Mouse (Mus musculus) limb, embryonic 13.5 days (tissue): ENCODE results near the gene Gm29797. TPM values are rescaled to one million over a fixed set of nuclear protein-coding genes. Genes with fewer than 3 reads are reported as not detected.
A peak's percentile ranks its signal among the peaks of the same experiment; 100 is the strongest.

Experiments
- ATAC-seq: fragments of 200-750 bp; cut with Nextera tagmentation; 2 replicates; pipeline ENCODE4 v1.8.0; 2017; ENCODE audit warnings: low read depth, moderate number of reproducible peaks, moderate TSS enrichment; ENCODE audit not compliant: low FRiP score
- H3K27ac ChIP-seq: fragments of 300-500 bp; sonication (generic); 2 replicates; pipeline ENCODE4 v1.5.1; 2015; ENCODE audit warnings: inconsistent platforms, mild to moderate bottlenecking, moderate library complexity
- H3K27me3 ChIP-seq: fragments of 300-500 bp; sonication (generic); 2 replicates; pipeline ENCODE4 v1.6.1; 2015; ENCODE audit warnings: mild to moderate bottlenecking, inconsistent platforms
- H3K36me3 ChIP-seq: fragments of 300-500 bp; sonication (generic); 2 replicates; pipeline ENCODE4 v1.6.1; 2015; ENCODE audit warnings: inconsistent platforms, mild to moderate bottlenecking, moderate library complexity
- H3K4me1 ChIP-seq: fragments of 300-500 bp; sonication (generic); 2 replicates; pipeline ENCODE4 v1.6.1; 2015; ENCODE audit warnings: inconsistent platforms
- H3K4me2 ChIP-seq: fragments of 300-500 bp; sonication (generic); replicated peaks from 2 replicates; pipeline ENCODE4 v1.6.1; 2015; ENCODE audit warnings: inconsistent platforms, mild to moderate bottlenecking, moderate library complexity
- H3K4me3 ChIP-seq: fragments of 300-500 bp; sonication (generic); 2 replicates; pipeline ENCODE4 v1.5.1; 2015; ENCODE audit warnings: moderate library complexity, mild to moderate bottlenecking, inconsistent platforms
- H3K9ac ChIP-seq: fragments of 300-500 bp; sonication (generic); 2 replicates; pipeline ENCODE4 v1.6.1; 2015; ENCODE audit warnings: mild to moderate bottlenecking, inconsistent platforms
- H3K9me3 ChIP-seq: fragments of 300-500 bp; sonication (generic); 2 replicates; pipeline ENCODE4 v1.6.1; 2016; ENCODE audit warnings: inconsistent platforms
- WGBS: fragments of 180-500 bp; shearing (Covaris S2); methylation state at CpG from one replicate; pipeline ENCODE4 v1.1.7; 2015; 5-methylcytosine and 5-hydroxymethylcytosine counted together
- polyA plus RNA-seq: library from polyadenylated mRNA; unstranded; fragments of >200 nt; fragmentation: Nextera tagmentation; extraction: Ambion mirVana; gene quantifications from 2 replicates; pipeline ENCODE4 v1.2.1, GENCODE M21; 2015

The Gm29797 gene
- polyA plus RNA-seq, 1 experiment from 2014 or later = 0.53 TPM

DNA sequence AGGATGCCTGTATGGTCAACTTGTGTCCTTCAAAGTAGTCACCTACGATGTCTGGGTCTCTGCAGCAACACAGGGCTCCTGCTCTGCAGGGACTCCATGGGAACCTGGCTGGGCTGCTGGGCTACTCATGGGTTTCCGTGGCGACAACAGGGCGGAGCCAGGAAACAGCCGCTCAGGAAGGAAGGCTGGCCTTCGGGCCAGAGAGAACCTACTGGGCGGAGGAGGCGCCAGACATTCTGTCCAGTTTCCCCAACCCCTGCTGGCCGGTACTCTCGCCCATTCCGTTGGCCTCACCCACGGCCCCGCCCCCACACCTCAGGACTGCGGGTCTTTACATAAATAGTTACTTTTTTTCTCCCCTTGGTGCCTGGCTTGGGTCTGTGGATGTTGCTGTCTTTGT is 18.6 kb downstream of the Gm29797 start:
- Histone ChIP-seq H3K4me3 (peak overlapping the region; percentile 22), H3K4me1 (peaks cover 37% of the 10 kb centered on the region), H3K27me3 (peaks cover 38% of the 10 kb centered on the region), H3K4me2 (peak overlapping the region; percentile 54), H3K9me3 (no peaks in the 10 kb centered on the region), H3K9ac (peak overlapping the region; percentile 59), H3K36me3 (no peaks in the 10 kb centered on the region), H3K27ac (no peak overlapping the region)
- ATAC-seq = no peak
- 4% methylated on average over 14 of the region's 14 CpGs for WGBS

DNA sequence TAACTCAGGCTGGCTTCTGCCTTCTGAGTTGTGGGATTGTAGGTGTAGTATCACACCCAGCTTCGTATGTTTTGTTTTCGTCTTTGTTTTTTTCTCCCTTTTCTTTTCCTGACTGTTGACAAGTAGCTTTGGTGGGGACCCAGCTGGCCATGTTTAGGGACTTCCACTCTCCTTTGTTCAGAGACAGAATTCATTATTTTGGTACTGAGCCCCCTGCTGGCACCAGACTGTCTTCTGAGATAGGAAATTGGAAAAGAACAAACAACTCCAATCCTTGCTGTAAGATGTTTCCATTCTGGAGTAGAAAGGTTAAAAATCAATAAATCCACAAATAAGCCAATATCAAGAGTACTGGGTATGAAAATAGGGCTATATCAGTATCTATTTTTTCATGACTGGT is 19.6 kb downstream of the Gm29797 start:
- no peak overlapping the region for H3K4me3 ChIP-seq
- 60% methylated on average over 2 of the region's 2 CpGs for WGBS
- H3K9ac ChIP-seq = no peak overlapping the region
- H3K4me2 ChIP-seq = no peak overlapping the region
- peak overlapping the region; percentile 44; the same call in 1 of the 2 replicates for H3K27ac ChIP-seq
- H3K36me3 ChIP-seq = no peaks in the 10 kb centered on the region
- peaks cover 29% of the 10 kb centered on the region for H3K27me3 ChIP-seq
- no peak for ATAC-seq
- no peaks in the 10 kb centered on the region for H3K9me3 ChIP-seq
- H3K4me1 ChIP-seq = peaks cover 37% of the 10 kb centered on the region

DNA sequence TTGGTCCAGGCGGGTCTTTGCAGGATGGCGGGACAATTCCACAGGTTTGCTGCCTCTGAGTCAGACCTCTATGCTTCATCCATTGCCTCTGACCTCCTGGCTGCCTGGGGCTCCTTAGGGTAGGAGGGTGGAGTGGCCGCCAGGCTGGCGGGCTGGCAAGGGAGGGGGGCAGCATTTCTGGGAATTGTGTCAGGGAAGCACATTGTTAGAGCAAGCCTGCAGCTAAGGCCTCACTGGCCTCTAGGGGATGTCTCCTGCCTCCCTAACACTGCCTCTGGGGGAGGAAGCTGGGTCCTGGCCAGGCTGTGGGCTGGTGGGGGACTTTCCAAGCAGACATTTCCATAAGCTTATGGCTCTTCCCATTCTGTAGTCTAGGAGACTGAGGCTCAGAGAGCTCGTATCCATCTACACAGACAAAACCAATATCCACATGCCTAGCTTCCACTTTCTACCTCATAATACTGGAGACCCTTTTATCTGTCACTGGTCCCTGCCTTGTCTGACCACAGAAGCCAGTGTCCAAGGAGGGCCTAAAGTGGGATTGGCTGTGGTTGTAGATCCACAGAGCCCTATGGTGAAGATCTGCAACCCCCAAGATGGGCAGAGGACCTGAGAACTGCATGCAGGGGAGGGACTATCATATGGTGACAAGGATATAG is 20.4 kb downstream of the Gm29797 start:
- peaks cover 34% of the 10 kb centered on the region for H3K4me1 ChIP-seq
- peaks cover 21% of the 10 kb centered on the region for H3K27me3 ChIP-seq
- H3K27ac ChIP-seq = no peak overlapping the region
- ATAC-seq = no peak
- H3K9me3 ChIP-seq = no peaks in the 10 kb centered on the region
- H3K36me3 ChIP-seq = no peaks in the 10 kb centered on the region
- no peak overlapping the region for H3K4me2 ChIP-seq
- 65% methylated on average over 5 of the region's 5 CpGs for WGBS
- H3K9ac ChIP-seq = no peak overlapping the region
- H3K4me3 ChIP-seq = no peak overlapping the region

DNA sequence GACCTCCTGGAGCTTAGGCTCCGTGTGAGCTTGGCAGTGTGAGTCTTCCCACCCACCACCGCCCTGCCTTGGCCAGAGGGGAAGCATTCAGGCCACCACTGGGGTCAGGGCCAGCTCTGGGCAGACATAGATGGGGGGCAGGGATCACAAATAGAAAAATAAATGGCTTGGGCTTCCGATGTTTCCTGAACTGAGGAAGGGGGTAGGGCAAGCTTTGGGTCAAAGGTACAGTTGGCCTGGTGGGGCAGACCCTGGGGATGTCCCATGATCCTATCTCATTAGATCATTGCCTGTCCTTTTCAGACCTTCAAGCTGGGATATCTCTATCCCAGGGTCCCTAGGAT is 20.9 kb downstream of the Gm29797 start:
- 62% methylated on average over 3 of the region's 3 CpGs for WGBS

DNA sequence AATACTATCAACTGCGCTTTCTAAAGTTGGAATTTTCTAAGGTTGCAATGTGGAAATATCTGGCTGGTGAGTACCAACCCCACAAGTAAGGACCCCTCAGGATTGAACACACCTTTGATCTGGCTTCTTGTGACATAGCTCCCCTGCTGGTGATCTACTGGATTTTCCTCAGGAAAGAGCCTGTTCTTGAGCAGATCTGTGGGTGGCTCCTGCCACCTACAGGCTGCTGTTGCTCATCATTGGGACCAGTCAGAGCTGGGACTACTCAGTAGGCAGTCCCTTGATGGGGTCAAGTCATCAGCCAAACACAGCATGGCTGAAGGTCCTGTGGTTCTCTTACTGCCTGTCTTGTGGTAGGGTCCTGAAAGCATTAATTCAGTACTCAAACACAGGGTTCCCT is 21.9 kb downstream of the Gm29797 start:
- H3K9ac ChIP-seq = no peak overlapping the region
- peaks cover 5% of the 10 kb centered on the region; the same call in 1 of the 2 replicates for H3K27me3 ChIP-seq
- peaks cover 29% of the 10 kb centered on the region for H3K4me1 ChIP-seq
- no peaks in the 10 kb centered on the region for H3K9me3 ChIP-seq
- H3K36me3 ChIP-seq = no peaks in the 10 kb centered on the region
- WGBS = 47% methylated on average over 1 of the region's 1 CpGs
- H3K4me3 ChIP-seq = no peak overlapping the region
- H3K27ac ChIP-seq = no peak overlapping the region
- H3K4me2 ChIP-seq = no peak overlapping the region
- ATAC-seq = peak; percentile 77

More for the DNA sequence above, 20.9 kb downstream of the Gm29797 start:
- no peak overlapping the region for H3K9ac ChIP-seq
- no peak overlapping the region for H3K4me2 ChIP-seq
- H3K4me3 ChIP-seq = no peak overlapping the region
- H3K27ac ChIP-seq = no peak overlapping the region
- peaks cover 16% of the 10 kb centered on the region for H3K27me3 ChIP-seq
- H3K36me3 ChIP-seq = no peaks in the 10 kb centered on the region
- peaks cover 34% of the 10 kb centered on the region for H3K4me1 ChIP-seq
- no peak for ATAC-seq
- no peaks in the 10 kb centered on the region for H3K9me3 ChIP-seq

DNA sequence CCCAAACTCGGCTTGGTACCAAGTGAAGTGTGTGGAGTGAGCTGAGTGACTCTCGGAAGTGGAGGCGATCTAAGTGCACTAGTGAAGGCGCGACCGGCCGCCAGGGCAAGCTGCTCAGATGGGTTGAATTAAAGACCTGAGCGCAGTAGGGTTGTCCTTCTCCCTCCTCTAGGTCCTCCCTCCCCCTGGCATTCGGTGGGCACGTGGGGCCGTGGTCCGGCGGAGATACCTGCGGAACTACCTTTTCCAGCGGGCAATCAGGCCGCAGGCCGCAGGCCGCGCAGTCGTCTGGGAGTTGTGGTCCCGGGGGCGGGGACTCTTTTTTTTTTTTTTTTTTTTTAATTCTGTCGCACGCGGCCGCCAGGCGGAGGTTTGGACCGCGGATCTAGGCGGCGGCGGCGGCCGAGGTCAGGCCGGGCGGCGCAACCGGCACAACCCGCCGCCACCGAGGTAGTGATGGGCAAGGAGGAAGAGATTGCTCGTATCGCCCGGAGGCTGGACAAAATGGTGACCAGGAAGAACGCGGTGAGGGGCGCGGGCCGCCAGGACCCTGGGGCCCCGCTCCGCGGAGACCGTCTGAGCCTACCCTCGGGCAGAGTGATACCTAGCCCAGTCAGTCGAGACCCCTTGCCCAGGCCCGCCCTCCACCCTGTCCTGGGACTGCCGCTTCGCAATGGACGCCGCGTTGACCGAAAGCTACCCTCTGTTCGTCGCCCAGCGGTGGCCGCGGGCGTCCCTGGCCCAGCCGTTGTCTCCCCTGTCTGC is 23.3 kb downstream of the Gm29797 start, which contains the start of gene Tcea2:
Gene Tcea2, plus strand, starts transcription at position 360 of the 765 bp plus-strand sequence.
- Histone ChIP-seq H3K4me3 (peak within 1 kb of the TSS; percentile 70), H3K9ac (peak within 1 kb of the TSS; percentile 88), H3K36me3 (peaks cover 7% of the 10 kb centered on the region; the same call in 1 of the 2 replicates), H3K27me3 (no peaks in the 10 kb centered on the region), H3K4me2 (peak within 1 kb of the TSS; percentile 90), H3K4me1 (peaks cover 22% of the 10 kb centered on the region), H3K27ac (no peak within 1 kb of the TSS; the same call in 1 of the 2 replicates), H3K9me3 (no peaks in the 10 kb centered on the region)
- ATAC-seq = peak; percentile 55
- under 1% methylated on average over 64 of the region's 69 CpGs for WGBS

DNA sequence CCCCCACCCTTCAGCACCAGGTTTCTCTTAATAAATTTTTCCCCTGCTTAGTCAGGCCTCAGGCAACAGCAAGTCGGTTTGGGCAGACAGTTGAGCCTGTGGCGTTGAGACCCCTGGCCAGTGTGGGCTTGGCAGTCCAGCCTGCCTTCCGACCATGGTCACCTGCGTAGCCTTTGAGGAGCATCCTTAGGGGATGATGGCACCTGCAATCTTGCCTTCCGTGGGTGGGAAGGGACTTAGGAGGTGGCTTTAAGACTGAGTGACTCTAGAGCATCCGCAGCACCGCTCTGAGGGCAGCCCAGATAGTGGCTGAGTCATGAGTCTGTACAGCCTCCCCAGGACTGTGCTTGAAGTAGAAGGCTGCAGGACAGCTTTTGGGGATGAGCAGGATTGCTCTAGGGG is 23.9 kb downstream of the Gm29797 start:
- Histone ChIP-seq H3K27ac (no peak overlapping the region), H3K4me3 (peak overlapping the region; percentile 70), H3K4me1 (peaks cover 17% of the 10 kb centered on the region), H3K9ac (peak overlapping the region; percentile 88), H3K36me3 (peaks cover 13% of the 10 kb centered on the region; the same call in 1 of the 2 replicates), H3K27me3 (no peaks in the 10 kb centered on the region), H3K4me2 (peak overlapping the region; percentile 90), H3K9me3 (no peaks in the 10 kb centered on the region)
- 13% methylated on average over 7 of the region's 7 CpGs for WGBS
- ATAC-seq = no peak

DNA sequence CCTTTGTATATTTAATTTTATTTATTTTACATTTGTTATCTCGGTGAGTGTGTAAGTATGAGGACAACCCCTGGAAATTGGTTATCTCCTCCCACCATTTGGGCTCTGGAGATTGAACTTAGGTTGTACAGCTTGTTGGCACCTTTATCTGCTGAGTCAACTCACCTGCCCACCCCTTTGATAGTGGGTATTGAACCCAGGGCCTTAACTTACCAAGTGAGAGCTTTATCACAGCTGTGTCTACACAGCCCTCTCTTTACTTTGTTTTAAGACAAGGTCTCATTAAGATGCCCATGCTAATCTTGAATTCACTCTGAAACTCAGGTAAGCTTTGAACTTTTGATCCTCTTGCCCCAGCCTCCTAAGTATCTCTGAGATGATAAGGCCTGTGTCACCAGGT is 25.1 kb downstream of the Gm29797 start:
- no peak overlapping the region for H3K27ac ChIP-seq
- WGBS = 97% methylated on average over 1 of the region's 1 CpGs
- no peak overlapping the region for H3K9ac ChIP-seq
- ATAC-seq = no peak
- H3K27me3 ChIP-seq = no peaks in the 10 kb centered on the region
- no peaks in the 10 kb centered on the region for H3K9me3 ChIP-seq
- peaks cover 25% of the 10 kb centered on the region for H3K36me3 ChIP-seq
- peaks cover 16% of the 10 kb centered on the region for H3K4me1 ChIP-seq
- H3K4me2 ChIP-seq = no peak overlapping the region
- no peak overlapping the region for H3K4me3 ChIP-seq

DNA sequence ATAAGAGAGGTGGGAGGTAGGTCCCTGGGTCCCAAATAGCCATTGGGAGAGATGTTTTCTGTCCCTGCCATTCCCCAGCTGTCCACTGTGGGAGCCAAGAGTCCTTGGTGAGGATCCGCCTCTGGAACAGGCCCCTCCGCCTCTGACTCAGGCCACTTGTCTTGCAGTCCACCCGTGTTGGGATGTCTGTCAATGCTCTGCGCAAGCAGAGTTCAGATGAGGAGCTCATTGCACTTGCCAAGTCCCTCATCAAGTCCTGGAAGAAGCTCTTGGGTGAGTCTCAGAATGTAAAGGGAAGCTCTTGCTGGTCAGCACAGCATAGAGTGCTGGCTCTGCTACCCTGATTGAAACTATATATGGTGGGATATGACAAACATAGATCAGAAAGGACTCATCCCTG is 26.5 kb downstream of the Gm29797 start:
- Histone ChIP-seq H3K4me3 (no peak overlapping the region), H3K4me1 (peaks cover 16% of the 10 kb centered on the region), H3K27ac (no peak overlapping the region), H3K9ac (no peak overlapping the region), H3K36me3 (peaks cover 39% of the 10 kb centered on the region), H3K9me3 (no peaks in the 10 kb centered on the region), H3K27me3 (no peaks in the 10 kb centered on the region), H3K4me2 (no peak overlapping the region)
- ATAC-seq = no peak
- 68% methylated on average over 4 of the region's 4 CpGs for WGBS

DNA sequence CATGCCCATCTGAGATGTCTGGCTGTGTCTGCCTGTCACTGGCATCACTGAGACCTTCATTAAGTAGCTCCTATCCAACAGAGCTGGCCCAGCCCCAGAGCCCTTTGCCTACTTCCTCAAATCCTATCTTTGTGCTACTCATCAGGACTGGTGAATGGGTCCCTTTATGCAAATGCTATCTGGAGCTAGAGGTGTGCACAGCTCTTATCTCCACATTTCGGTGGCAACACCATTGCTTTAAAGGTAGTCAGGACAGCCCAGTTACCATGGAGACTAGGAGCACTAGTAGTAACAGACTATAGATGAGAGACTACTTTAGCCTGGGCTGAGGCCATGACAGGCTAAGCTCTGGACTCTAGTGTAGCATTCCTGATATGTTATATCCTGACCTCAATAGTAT is 27.9 kb downstream of the Gm29797 start:
- H3K4me3 ChIP-seq = no peak overlapping the region
- no peak overlapping the region for H3K27ac ChIP-seq
- peaks cover 52% of the 10 kb centered on the region for H3K36me3 ChIP-seq
- peaks cover 10% of the 10 kb centered on the region for H3K4me1 ChIP-seq
- H3K4me2 ChIP-seq = no peak overlapping the region
- no peak for ATAC-seq
- no peaks in the 10 kb centered on the region for H3K27me3 ChIP-seq
- no peak overlapping the region for H3K9ac ChIP-seq
- 79% methylated on average over 1 of the region's 1 CpGs for WGBS
- no peaks in the 10 kb centered on the region for H3K9me3 ChIP-seq

DNA sequence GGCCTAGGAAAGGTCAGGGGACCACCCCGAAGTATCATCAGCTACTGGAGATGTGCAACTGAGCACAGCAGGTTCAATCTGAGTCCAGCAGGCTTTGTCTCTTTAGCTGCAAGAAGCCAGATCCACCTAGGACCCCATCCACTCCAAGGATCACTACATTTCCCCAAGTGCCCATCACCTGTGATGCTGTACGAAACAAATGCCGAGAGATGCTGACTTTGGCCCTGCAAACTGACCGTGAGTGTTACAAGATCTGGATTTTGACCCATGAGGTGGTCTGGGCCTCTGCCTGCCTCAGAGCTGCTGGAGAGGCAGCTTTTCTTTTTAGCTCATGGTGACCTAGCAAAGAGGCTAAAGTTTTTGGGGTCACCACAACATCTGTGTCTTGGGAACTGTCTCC is 28.9 kb downstream of the Gm29797 start:
- H3K4me2 ChIP-seq = no peak overlapping the region
- no peaks in the 10 kb centered on the region for H3K9me3 ChIP-seq
- peaks cover 8% of the 10 kb centered on the region for H3K4me1 ChIP-seq
- H3K27ac ChIP-seq = no peak overlapping the region
- WGBS = 94% methylated on average over 4 of the region's 4 CpGs
- no peaks in the 10 kb centered on the region for H3K27me3 ChIP-seq
- ATAC-seq = no peak
- H3K36me3 ChIP-seq = peaks cover 62% of the 10 kb centered on the region
- no peak overlapping the region for H3K4me3 ChIP-seq
- H3K9ac ChIP-seq = no peak overlapping the region

DNA sequence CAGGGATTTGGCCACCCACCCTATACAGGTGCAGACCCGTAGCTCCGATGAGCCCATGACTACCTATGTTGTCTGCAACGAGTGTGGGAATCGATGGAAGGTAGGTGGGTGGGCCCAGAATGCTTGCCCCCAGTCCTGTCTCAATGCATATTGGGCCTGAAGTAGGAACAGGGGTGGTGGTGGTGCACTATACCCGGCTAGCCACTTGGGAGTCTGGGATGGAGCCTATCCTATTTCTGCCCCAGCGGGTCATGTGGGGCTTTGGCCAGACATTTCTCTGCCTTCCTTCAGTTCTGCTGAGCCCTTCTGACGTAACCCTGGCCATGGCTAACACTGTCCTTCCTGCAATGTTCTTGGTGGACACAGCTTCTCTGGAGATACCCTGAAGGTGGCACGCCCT is 30.8 kb downstream of the Gm29797 start:
- 93% methylated on average over 8 of the region's 8 CpGs for WGBS
- no peak overlapping the region for H3K4me3 ChIP-seq
- no peak for ATAC-seq
- no peak overlapping the region for H3K27ac ChIP-seq
- peaks cover 72% of the 10 kb centered on the region for H3K36me3 ChIP-seq
- no peak overlapping the region for H3K9ac ChIP-seq
- H3K9me3 ChIP-seq = no peaks in the 10 kb centered on the region
- H3K27me3 ChIP-seq = no peaks in the 10 kb centered on the region
- no peak overlapping the region for H3K4me2 ChIP-seq
- peaks cover 12% of the 10 kb centered on the region for H3K4me1 ChIP-seq
